Mouse (Mus musculus): ENCODE results near the gene Tuba1c.

DNA sequence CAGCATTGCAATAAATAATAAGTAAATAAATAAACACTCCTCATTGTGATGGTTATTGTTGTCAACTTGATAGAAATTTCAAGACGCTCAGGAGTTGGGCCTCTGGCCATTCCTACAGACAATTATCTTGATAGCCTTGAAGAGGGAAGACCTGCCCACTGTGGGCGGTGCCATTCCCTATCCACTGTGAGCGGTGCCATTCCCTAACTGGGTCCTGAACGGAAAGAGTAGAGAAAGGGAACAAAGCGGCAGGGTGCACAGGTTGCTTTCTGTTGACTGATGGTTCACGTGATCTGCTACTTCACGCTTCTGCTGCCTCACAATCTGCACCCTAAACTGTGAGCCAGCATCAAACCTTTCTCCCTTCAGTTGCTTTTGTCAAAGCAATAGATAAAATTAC, 8.4 kb upstream of the Tuba1c start:
- no peak for TF ChIP-seq CTCF (IDR thresholded peaks at IDR 0.05; ENCODE audit: control insufficient read depth, insufficient read depth, insufficient read length)
- no peak for TF ChIP-seq MYOD1 (IDR thresholded peaks at IDR 0.05; ENCODE audit: control insufficient read depth, insufficient read length, low read depth)
- TF ChIP-seq FOSL1 (IDR thresholded peaks at IDR 0.05; ENCODE audit: insufficient read depth, low read length, poor library complexity, severe bottlenecking): no peak

Measured in C2C12 (cell line).